Mouse (Mus musculus): ENCODE data around the gene Sema4c. TPM values are rescaled to one million over a fixed set of nuclear protein-coding genes. Genes with fewer than 3 reads are reported as not detected.
A peak's percentile ranks its signal among the peaks of the same experiment; 100 is the strongest.

Gene Sema4c
- total RNA-seq, 4 experiments from 2014 or later = 2.7 to 5.2 (median 4.6) TPM

DNA sequence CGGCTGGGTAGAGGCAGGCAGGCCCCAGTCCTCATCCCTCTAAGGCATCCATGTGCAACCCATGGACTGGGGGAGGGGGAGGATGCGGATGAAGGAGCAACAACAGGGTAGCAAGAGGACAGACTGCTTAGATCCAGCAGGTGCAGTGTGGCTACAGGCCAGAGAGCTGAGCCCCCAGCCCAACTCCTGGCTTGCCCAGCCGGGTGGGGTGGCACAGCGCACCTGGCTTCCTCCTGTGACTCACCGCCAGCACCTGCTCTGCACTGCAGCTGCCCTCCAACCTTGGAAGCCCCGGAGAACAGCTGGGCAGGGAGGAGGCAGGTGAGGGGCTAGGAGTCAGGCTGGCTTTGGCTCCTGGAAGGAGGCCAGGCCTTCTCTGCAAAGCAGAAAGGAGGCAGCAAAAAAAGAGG is 21.8 kb upstream of the Sema4c start:
- DNase-seq (ENCODE audit: low spot score in 2 of 2) = no peak

GRCm38 (mm10) chr1:36576991-36577675 is 19.0 kb upstream of the Sema4c start:
- DNase-seq (ENCODE audit: low spot score in 2 of 2) = no peak

- no peak for DNase-seq (ENCODE audit: low spot score in 2 of 2)
Measured at GRCm38 (mm10) chr1:36575347-36575746, 17.2 kb upstream of the Sema4c start.

DNA sequence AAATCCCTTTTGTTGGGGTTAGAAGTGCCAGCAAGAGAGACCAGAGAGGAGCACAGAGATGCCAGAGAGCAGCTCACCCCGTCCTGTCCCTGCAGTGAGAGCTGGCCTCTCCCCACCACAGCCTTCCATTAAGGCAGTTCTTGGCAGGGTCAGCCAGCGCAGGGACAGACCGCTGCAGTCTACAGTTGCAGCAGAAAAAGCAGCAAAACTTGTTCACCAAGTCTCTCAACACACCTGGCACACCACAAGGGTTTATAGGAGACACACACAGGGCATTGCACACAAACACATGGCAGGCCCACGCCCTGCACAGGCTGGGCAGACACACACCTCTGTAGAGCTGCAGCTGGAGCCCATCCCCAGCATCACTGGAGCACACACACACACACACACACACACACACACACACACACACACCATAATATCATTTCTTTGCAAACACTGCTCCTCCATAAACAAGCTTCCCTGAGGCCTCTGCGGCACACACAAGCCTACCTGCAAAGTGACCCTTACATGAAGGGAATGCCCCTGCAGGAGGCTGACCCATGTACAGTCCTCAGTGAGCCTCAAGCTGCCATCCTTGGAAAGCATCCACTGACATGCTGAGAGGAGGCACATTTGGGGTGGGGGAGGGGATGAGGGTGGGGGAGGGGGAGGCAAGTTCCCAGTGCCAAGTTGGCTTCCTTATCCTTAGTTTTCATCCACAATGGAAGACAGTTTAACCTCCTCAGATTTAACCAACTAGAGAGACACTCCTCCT is 16.2 kb upstream of the Sema4c start:
- DNase-seq (ENCODE audit: low spot score in 2 of 2) = no peak

DNA sequence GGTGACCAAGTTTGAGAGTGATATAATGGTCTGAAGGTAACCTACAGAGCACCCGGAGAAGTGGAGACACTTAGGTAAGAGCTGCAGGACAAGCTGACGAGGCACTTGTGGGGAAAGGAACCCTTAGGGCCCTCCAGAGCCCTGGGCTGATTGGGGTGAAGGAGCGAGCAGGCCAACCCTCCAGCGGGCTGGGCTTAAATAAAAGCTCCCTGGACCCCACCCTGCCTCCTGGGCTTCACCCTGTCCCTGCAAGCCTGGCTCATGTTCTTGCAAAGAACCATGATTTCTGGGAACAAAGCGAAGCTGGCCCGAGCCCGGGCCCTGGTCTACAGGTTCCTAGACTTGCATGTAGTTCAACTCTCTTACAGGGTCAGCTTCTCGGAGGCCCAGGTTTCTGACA is 15.4 kb upstream of the Sema4c start:
- no peak for DNase-seq (ENCODE audit: low spot score in 2 of 2)

- peak; percentile 60 to 61 for DNase-seq (ENCODE audit: low spot score in 2 of 2)
Measured at GRCm38 (mm10) chr1:36572709-36573108, 14.6 kb upstream of the Sema4c start.

DNA sequence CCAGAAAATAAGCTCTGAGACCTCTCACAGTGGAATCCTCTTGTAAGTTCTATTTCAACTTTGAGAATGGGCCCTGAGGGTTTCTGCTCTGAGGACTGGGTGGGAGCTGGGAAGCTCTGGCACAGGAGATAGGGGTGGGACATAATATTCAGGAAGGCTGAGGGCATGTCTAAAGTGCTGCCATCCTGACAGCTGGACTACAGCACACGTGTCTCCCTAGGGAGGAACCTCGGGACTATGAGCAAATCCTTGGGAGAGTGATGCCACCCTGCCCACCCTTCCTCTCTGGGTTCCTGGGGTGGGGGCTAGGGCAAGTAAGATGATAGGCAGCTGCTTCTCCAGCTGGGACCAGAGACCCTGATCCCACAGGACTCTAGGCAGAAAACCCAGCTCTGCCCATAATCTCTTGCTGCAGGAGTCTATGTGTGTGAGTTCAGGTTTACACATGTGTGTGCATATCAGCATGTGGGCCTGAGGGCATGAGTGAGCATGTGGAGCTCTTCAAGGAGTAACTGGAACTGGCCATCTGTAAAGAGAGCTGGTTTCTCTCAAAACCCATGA is 14.1 kb upstream of the Sema4c start:
- DNase-seq (ENCODE audit: low spot score in 2 of 2) = no peak

- DNase-seq (ENCODE audit: low spot score in 2 of 2) = no peak
Measured at GRCm38 (mm10) chr1:36571627-36572026, 13.5 kb upstream of the Sema4c start.

DNA sequence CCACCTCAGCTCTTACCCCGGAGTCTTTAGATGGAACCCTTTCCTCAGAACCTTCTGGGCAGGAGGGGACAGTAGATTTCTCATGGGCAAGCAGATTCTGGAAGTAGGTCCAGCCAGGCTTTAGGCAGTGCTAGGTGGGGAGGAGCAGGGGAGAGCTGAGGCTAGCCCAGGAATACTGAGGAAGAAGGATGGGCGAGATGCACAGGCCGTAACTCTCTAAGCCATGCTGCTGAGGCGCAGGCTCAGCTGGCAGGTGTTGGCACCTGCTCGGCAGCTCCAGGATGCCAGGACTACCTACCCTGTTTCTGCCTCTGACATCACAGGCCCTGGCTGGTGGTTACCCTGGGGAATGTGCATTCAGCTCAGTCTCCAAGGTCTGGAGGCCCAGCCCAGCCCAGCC is 12.2 kb upstream of the Sema4c start:
- no peak for DNase-seq (ENCODE audit: low spot score in 2 of 2)

- no peak for DNase-seq (ENCODE audit: low spot score in 2 of 2)
Measured at GRCm38 (mm10) chr1:36569694-36570276, 11.6 kb upstream of the Sema4c start.

- no peak for DNase-seq (ENCODE audit: low spot score in 2 of 2)
Measured at GRCm38 (mm10) chr1:36568776-36569175, 10.6 kb upstream of the Sema4c start.

GRCm38 (mm10) chr1:36567818-36568603 is 9.9 kb upstream of the Sema4c start:
- no peak for DNase-seq (ENCODE audit: low spot score in 2 of 2)

DNA sequence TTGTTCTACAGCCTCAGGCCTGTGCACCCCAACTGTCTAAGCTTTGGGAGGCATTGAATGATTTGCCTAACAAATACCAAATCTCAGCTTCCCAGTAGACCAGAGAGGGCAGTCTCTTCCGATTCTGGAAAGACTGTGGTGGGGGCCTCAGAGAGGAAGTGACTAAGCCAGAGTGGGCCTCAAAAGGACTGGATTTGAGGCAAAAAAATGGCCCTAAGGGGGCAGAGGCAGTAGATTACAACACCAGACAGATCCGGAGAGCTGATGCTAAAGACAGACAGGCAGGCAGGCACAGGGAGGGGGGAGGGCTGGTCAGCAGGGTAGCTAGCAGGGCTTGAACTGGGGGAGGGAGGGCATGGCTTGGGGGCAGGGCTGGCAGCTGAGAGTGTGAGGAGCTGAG is 8.3 kb upstream of the Sema4c start:
- no peak for DNase-seq (ENCODE audit: low spot score in 2 of 2)

GRCm38 (mm10) chr1:36564101-36564500 is 6.0 kb upstream of the Sema4c start:
- DNase-seq (ENCODE audit: low spot score in 2 of 2) = peak; percentile 57 to 66

GRCm38 (mm10) chr1:36563632-36564031 is 5.5 kb upstream of the Sema4c start:
- DNase-seq (ENCODE audit: low spot score in 2 of 2) = no peak

- DNase-seq (ENCODE audit: low spot score in 2 of 2) = no peak
Measured at GRCm38 (mm10) chr1:36563197-36563596, 5.0 kb upstream of the Sema4c start.

GRCm38 (mm10) chr1:36562388-36562787 is 4.2 kb upstream of the Sema4c start:
- DNase-seq (ENCODE audit: low spot score in 2 of 2) = no peak

DNA sequence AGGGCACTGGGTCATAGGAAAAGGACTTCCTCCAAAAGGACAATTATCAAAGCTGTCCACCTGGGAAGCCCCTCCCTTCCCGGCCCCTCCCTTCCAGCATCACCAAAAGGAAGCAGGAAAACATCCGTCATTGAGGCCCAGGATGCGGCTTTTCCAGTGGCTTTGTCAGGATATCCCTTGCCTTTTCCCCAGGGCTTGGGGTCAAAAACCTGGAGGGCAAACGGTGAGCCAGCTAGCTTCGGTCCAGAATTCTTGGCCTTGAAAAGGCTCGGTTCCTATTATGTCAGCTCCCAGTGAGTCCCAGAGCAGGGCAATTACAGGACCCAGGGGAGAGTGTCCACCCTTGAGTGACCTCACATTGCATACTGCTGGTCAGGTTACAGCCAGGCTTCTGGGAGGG is 2.8 kb upstream of the Sema4c start:
- DNase-seq (ENCODE audit: low spot score in 2 of 2) = no peak

DNA sequence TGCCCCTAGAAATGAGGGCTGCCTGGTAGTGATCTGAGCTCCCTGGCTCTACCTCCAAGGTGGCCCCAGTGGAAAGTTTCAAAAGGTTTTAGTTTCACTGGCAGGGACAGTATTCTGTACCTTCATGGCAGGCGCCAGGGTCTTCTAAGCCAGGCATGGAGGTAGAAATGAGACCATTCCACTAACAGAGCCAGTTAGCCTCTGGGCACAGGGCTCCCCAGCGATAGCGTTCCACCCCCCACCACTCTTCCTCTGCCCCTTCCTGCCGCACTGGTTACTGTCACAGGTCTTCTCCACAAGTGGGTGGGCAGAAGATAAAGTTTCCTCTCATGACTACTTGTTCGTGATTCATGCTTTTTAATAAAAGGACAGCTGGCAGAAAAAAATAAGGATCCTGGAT is 1.7 kb upstream of the Sema4c start:
- DNase-seq (ENCODE audit: low spot score in 2 of 2) = no peak

DNA sequence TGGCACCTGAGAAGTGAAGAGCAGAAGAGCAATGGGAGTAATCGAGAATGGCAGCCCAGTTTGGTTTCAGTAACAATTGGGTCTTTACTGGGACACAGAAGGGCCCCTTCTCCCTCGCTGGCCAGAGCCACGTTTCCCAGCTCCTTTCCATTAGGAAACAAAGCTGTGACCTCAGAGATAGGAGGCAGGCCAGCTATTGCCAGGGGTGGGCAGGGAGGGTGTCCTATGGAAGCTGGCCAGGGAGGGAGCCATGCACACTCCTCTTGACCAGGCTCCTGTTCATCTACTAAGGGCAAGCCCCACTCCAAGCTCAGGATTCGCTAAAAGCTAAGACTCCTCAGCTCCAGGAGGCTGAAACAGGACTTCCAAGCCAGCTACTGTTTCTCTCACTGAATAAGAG is 1.1 kb upstream of the Sema4c start:
- DNase-seq (ENCODE audit: low spot score in 2 of 2) = no peak

- peak; percentile 74 to 83 for DNase-seq (ENCODE audit: low spot score in 2 of 2)
Measured at GRCm38 (mm10) chr1:36557457-36558011, 615 bp downstream of the Sema4c start.
